Mouse (Mus musculus) layer of hippocampus, postnatal 14 days (tissue): Measurements from ENCODE around the gene Ints12. TPM values are rescaled to one million over a fixed set of nuclear protein-coding genes. Genes with fewer than 3 reads are reported as not detected.
A peak's percentile ranks its signal among the peaks of the same experiment; 100 is the strongest.

ENCODE experiments used
- DNase-seq, 2 experiments: peaks; one replicate each; pipeline ENCODE4 v3.0.0; 2021 to 2022; ENCODE audit warnings: low spot score in 2 of 2, mixed read lengths in 1 of 2
- long read RNA-seq, 2 experiments: library from polyadenylated mRNA; stranded (forward); transcript quantifications; one replicate each; pipeline ENCODE4 v2.0.0; 2021
- total RNA-seq, 2 experiments: library from RNA; stranded (reverse); gene quantifications; 2 replicates each; pipeline ENCODE4 v1.2.3; 2021

Gene Ints12
- 10 to 100 TPM; 10.6 to 12.3 TPM for total RNA-seq
- long read RNA-seq, experiment 1, transcript Ints12-201 (7 exons, 3,101 nt), result major isoform, 7 of 8 reads
- long read RNA-seq, experiment 1, partial matches to known transcripts, result 0 of 8 reads
- long read RNA-seq, experiment 1, other reads (novel, unspliced or antisense), result 1 of 8 reads
- long read RNA-seq, experiment 2, transcript Ints12-201 (7 exons, 3,101 nt), result major isoform, 13 of 14 reads
- long read RNA-seq, experiment 2, partial matches to known transcripts, result 0 of 14 reads
- long read RNA-seq, experiment 2, other reads (novel, unspliced or antisense), result 1 of 14 reads

DNA sequence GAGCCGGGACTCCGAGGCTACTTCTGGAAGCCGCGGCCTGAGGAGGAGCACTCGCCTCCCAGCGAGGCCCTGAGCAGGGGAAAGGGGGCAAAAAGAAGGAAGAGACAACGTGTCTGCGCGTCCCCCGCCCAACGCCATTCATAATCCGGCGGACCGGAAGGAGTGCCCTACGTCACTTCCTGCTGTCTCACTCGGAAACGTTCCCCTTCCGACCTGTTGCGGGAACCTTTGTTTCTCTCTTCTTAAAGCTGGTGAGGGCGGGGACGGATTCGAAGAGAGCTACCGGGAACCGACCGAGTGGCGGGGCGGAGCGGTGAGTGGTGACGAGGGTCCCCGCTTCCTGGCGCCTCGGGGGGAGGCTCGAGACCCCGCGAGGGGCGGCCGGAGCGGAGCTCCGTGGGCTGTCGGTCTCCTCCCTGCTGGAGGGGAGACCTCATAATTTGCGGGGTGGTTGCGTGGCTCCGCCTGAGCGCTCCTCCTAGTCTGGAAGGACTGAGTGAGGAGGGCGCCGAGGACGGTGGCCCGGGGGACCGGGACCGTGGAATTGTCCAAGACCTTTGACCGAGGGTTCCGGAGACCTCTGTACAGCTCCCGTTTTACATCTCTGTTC, at the start of gene Ints12, which contains the start of gene Gstcd:
Ints12 (plus strand) TSS at position 177 of the 610 bp plus-strand sequence.
Gstcd (minus strand) TSS at position 370 of the 610 bp plus-strand sequence.
- DNase-seq, result peak; percentile 92 to 97

DNA sequence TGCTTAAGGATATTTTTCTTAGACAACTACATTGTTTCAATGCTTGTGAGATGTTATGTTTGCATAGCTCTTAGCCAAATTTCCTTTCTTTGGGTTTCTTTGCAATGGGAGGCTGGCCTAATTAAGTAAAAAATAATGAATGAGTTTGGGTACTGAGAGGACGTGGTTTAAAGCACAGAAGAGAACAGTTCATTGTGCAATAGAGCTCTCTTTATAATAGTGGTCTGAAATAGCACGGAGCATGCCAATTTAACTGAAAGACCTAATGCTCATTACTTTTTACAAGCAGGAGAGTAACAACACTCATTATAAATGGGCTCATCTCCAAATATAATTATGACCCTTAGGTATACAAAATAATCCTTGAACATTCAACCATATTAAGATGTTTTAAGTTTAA, 39.6 kb upstream of the Ints12 start:
- DNase-seq, result peak in 1 of 2 experiments; percentile 12

GRCm38 (mm10) chr3:133075560-133075959, 16.1 kb upstream of the Ints12 start:
- no peak for DNase-seq

- DNase-seq, result no peak
These were observed 8.9 kb upstream of the Ints12 start for GRCm38 (mm10) chr3:133082736-133083135.

- peak in 1 of 2 experiments; percentile 28 for DNase-seq
These were observed 5.8 kb upstream of the Ints12 start for GRCm38 (mm10) chr3:133085858-133086257.

DNA sequence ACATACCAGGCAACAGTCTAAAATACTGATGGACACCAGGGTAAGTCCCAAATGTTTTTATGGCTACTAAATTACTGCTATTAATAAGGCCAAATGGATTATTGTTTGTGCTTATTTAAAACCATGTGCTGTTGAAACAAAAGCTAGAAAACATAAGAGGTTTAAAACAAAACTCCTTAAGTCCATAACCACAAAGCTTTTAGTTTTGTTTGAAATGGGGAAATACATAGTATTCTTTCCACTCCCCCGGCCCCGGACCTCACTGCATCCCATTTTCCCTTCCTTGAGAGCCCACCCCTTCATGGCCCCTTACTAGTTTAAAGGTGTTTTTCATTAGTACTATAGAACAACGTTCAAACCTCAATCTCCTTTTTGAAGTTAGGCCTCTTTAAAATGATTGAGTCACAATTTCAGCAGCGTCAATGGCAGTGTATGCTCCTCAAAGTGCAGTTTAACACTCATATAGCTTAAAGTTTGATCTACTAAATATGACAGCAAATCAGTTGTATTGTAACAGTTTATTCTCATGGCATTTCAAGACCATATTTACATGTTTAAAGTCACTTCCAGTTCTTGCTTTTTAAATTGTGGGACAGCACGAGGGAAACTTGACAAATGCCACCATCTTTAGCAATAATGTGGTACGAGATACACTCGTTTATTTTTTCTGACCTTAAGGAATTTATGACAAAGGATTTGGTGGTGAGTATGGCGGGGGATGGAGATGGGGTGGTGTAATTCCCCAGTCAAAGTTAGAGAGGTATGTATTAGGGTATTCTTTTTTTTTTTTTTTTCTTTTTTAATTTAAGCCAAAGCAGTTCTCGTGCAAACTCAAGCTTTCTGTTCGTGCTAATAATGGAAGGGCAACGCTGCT, 1.2 kb upstream of the Ints12 start:
- no peak for DNase-seq

GRCm38 (mm10) chr3:133091121-133091663, 448 bp upstream of the Ints12 start:
- DNase-seq, result peak; percentile 62 to 71

DNA sequence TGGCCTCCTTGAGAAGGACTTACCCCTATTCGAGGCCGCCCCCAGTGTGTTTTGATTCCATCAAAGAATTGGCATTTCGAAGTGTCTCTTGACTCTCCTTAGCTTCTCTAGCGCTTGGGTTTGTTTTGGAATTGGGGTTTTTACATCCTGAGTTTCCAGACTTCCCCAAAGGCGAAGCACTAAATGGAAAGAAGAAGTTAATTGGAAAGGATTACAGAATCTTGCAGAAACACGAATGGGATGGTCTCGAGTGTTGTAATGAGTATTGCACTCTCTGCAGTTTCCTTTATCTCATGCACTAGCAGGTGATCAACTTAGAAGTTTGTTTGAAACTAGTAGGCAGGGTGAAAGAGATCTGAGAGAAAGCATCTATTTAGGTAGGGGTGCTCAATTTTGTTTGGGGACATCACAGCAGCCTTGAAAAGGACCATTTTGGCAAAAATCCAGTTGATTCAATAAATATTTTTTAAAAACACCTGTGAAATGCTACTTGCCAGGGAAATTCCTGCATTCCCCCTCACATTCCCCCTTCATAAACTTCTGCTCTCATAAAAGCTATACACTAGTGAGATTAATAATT, 724 bp downstream of the Ints12 start:
- DNase-seq, result no peak

DNA sequence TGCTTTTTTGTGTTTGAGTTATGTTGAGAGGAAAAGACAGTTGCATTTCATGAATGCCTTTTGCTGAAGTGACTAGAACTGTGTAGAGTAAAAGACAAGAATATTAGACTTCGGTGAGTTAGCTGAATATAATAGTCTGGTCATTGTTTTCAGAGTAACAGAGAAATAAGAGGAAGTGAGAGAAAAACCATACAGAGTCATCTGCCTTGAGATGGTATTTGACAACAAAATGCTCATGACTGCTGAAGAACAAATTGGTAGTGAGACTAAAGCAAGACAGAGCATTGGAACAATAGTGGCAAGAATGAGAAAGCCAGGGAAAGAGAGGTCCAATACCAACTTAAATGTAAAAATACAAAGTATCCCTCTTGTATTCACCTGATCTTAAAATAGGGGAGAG, 1.3 kb downstream of the Ints12 start:
- DNase-seq, result no peak

DNA sequence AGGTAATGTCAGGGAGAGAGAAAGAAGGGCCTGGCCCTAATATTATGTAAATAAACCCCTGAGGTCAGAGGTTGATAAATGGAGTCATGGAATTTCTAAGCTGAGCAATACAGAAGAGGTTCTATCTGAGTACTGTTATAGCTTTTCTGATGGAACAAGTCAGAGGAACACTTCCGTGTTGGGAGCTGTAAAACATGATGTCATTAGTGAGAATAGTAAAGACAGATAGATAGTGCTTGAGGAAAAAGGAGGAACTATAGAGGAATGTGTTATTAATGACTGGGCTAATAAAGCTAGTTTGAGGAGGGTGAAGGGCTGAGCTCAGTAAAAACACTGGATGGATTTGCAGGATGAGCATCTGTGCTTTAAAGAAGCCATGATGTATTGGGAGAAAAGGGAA, 2.7 kb downstream of the Ints12 start:
- DNase-seq, result no peak

DNA sequence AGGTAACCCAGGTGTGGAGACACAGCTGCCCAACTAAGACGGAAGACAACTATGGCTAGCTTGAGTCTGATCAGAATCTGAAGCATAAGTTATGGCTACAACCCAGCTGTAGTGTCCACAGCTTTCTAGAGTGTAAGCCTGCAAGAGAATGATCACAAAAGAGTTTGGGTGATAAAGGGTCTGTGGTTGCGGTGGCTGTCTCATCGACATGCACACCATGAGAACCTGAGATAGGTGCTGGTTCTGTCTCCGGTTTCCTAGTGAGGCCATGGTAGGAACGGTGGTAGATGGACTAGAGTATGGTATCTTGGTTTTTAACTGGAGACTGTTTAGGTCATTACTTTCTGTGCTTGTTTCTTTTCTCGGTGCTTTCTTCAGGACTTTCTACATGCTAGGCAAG, 6.3 kb downstream of the Ints12 start:
- DNase-seq, result no peak

- no peak for DNase-seq
These were observed 6.7 kb downstream of the Ints12 start for GRCm38 (mm10) chr3:133098336-133098735.

- DNase-seq, result no peak
These were observed 7.3 kb downstream of the Ints12 start for GRCm38 (mm10) chr3:133098909-133099308.

- no peak for DNase-seq
These were observed 12.1 kb downstream of the Ints12 start for GRCm38 (mm10) chr3:133103768-133104167.

GRCm38 (mm10) chr3:133104436-133104835, 12.8 kb downstream of the Ints12 start:
- DNase-seq, result no peak

- DNase-seq, result no peak
These were observed 17.1 kb downstream of the Ints12 start for GRCm38 (mm10) chr3:133108731-133109130.

DNA sequence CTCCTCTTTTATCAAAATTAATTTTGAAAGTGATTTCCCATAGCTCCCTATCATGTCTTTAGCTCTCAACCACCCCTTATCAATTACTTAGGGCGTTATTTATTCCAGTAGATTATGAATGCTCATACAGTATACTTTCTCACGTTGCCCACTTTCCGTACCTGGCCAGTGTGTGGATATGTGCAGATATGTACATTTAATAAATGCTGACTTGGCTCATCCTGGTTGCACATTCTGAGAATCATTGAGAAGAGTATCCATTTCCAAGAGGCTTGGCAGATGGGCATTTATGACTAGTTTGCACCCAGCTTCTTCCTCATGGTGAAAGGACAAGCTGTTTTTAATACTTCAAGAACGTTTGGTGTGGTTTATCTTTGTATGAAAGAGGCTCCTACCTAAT, 18.2 kb downstream of the Ints12 start:
- DNase-seq, result no peak

- peak in 1 of 2 experiments; percentile 25 for DNase-seq
These were observed 20.1 kb downstream of the Ints12 start for GRCm38 (mm10) chr3:133111741-133112140.

DNA sequence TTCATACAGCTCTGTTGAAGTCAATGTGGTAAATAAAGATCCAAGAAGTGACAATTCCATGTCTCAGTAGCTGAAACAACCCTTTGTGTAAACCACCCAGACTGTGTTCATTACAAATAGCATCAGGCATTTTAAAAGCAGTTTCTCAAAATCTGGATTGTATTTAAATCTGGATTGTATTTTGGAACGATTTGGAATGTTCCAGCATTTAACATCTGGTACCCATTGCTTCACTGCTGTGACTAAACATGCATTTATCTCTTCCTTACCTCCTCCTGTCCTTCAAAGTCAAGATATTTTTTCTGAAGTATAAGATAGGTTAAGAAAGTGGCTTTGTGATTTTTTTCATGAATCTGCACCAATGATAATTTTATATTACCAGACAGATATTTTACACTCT, 21.6 kb downstream of the Ints12 start:
- no peak for DNase-seq

DNA sequence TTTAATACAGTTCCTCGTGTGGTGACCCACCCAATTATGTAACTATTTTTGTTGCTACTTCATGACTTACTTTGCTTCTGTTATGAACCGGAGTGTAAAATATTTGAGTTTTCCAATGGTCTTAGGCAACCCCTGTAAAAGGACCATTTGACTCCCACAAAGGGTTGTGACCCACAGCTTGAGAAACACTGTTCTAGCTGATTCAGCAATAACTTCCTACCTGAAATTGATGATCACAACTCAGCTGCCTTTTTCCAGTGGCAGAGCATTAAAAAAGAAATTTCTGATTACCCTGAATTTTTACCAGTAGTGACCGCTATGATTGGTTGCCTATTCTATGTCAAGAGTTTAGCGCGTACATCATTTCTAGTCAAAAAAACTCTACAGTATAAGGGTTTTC, 39.7 kb downstream of the Ints12 start:
- DNase-seq, result no peak

GRCm38 (mm10) chr3:133132611-133133010, 41.0 kb downstream of the Ints12 start:
- DNase-seq, result peak in 1 of 2 experiments; percentile 18
